Mouse (Mus musculus) lung, postnatal 0 days (tissue): ENCODE measurements around the gene Prnp.

Experiments used
- CTCF ChIP-seq: IDR thresholded peaks from 2 replicates; pipeline ENCODE4 v1.5.1; 2016; ENCODE audit warnings: antibody characterized with exemption, mild to moderate bottlenecking
- EP300 ChIP-seq: IDR thresholded peaks from 2 replicates; pipeline ENCODE4 v1.6.1; 2016; ENCODE audit warnings: antibody characterized with exemption, mild to moderate bottlenecking, control low read depth

DNA sequence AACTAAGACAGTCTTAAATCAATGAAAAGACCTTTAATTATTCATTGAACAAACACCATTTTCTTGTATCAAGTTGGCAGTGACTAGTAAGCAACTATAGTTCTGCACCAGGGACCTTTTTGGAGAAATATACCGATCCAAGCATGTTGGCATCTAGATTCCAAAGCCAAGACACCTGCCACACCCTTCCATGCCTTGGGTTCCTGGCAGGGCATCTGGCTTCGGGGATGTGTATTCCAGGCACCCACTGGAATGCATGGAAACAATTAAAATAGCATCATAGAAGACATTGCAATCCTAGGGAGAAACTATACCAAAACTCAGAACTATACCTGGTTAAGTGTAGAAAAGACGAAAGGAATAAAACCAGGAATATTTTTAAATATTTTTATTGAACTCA lies 3.5 kb upstream of the Prnp start:
- TF ChIP-seq CTCF (no peak), EP300 (no peak)
